Mouse (Mus musculus): ENCODE measurements at regions not wholly inside any gene's neighbourhood (a gene's known extent, or its start where the extent isn't known, plus 50 kb on each side); places are given as distances from the start of the nearest gene placed in this dataset.

- H3K4me1 ChIP-seq (ENCODE audit: control insufficient read depth, insufficient read depth, low read depth, low read length), result no peaks in the 10 kb centered on the region
- 64% methylated on average over 9 of the region's 9 CpGs for WGBS
- ATAC-seq, result no peak
- no peaks in the 10 kb centered on the region for H3K36me3 ChIP-seq (ENCODE audit: control insufficient read depth, insufficient read depth, low read length)
- H3K4me3 ChIP-seq (ENCODE audit: low read length), result no peak overlapping the region
- H3K27me3 ChIP-seq (replicated peaks; ENCODE audit: control insufficient read depth, insufficient read depth, low read length), result no peaks in the 10 kb centered on the region
- no peaks in the 10 kb centered on the region for H3K9me3 ChIP-seq (ENCODE audit: control insufficient read depth, low read length)
- H3K4me2 ChIP-seq (ENCODE audit: low read length), result no peak overlapping the region
- H3K27ac ChIP-seq (ENCODE audit: low read depth, low read length), result no peak overlapping the region
- no peak overlapping the region for H3K9ac ChIP-seq (ENCODE audit: low read depth, low read length)
Measured at GRCm38 (mm10) chr3:149423491-149423890, 433.1 kb upstream of the Adgrl2 start.

DNA sequence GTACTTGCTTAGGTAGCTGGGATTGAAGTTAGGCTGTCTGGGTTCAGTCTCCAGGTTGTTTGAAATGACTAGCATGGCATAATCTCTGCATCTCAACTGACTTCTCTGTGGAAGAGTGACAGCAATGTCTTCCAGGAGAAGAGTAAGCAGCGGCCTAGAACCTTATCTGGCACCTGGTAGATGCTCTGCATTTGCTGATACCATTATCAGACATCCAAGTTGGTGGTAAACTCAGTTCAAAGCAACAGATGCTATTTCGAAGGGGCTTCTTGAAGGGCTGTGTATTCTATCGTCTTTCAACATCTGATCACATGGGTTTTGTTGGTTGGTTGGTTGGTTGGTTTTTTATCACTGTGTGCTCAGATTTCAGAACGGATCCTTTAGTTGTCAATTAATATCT is 424.7 kb upstream of the Adgrl2 start:
- no peaks in the 10 kb centered on the region for H3K4me1 ChIP-seq (ENCODE audit: control insufficient read depth, insufficient read depth, low read depth, low read length)
- H3K4me3 ChIP-seq (ENCODE audit: low read length), result no peak overlapping the region
- no peaks in the 10 kb centered on the region for H3K27me3 ChIP-seq (replicated peaks; ENCODE audit: control insufficient read depth, insufficient read depth, low read length)
- H3K4me2 ChIP-seq (ENCODE audit: low read length), result no peak overlapping the region
- no peak overlapping the region for H3K27ac ChIP-seq (ENCODE audit: low read depth, low read length)
- no peaks in the 10 kb centered on the region for H3K36me3 ChIP-seq (ENCODE audit: control insufficient read depth, insufficient read depth, low read length)
- WGBS, result 95% methylated on average over 4 of the region's 4 CpGs
- no peak for ATAC-seq
- H3K9ac ChIP-seq (ENCODE audit: low read depth, low read length), result no peak overlapping the region
- H3K9me3 ChIP-seq (ENCODE audit: control insufficient read depth, low read length), result no peaks in the 10 kb centered on the region

- H3K4me3 ChIP-seq (ENCODE audit: low read length), result no peak overlapping the region
- no peak overlapping the region for H3K9ac ChIP-seq (ENCODE audit: low read depth, low read length)
- no peaks in the 10 kb centered on the region for H3K36me3 ChIP-seq (ENCODE audit: control insufficient read depth, insufficient read depth, low read length)
- no peak overlapping the region for H3K27ac ChIP-seq (ENCODE audit: low read depth, low read length)
- no peak for ATAC-seq
- H3K27me3 ChIP-seq (replicated peaks; ENCODE audit: control insufficient read depth, insufficient read depth, low read length), result no peaks in the 10 kb centered on the region
- no peaks in the 10 kb centered on the region for H3K4me1 ChIP-seq (ENCODE audit: control insufficient read depth, insufficient read depth, low read depth, low read length)
- no peak overlapping the region for H3K4me2 ChIP-seq (ENCODE audit: low read length)
- 61% methylated on average over 4 of the region's 4 CpGs for whole genome bisulfite sequencing
- no peaks in the 10 kb centered on the region for H3K9me3 ChIP-seq (ENCODE audit: control insufficient read depth, low read length)
Measured at GRCm38 (mm10) chr3:149413114-149413513, 422.8 kb upstream of the Adgrl2 start.

DNA sequence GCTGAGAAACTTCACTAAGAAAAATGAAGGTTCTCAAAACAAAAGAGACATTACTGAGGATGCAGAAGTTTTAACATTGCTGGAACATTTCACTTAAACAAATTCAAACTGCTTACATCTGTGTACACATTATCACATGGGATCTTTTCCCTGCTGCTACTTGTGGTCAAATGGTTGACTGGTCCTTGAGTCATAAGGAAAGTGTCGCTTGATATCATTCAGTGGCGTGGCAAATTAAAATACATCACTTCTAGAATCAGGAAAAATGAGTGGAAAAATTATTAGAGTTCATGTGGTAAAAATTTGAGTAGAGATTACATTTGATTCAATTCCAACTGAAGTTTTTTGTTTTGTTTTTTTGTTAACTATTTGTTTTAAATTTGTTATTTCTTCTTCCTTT is 420.2 kb upstream of the Adgrl2 start:
- Histone ChIP-seq H3K36me3 (ENCODE audit: control insufficient read depth, insufficient read depth, low read length) (no peaks in the 10 kb centered on the region), H3K4me2 (ENCODE audit: low read length) (no peak overlapping the region), H3K4me1 (ENCODE audit: control insufficient read depth, insufficient read depth, low read depth, low read length) (no peaks in the 10 kb centered on the region), H3K27ac (ENCODE audit: low read depth, low read length) (no peak overlapping the region), H3K9ac (ENCODE audit: low read depth, low read length) (no peak overlapping the region), H3K27me3 (replicated peaks; ENCODE audit: control insufficient read depth, insufficient read depth, low read length) (no peaks in the 10 kb centered on the region), H3K9me3 (ENCODE audit: control insufficient read depth, low read length) (no peaks in the 10 kb centered on the region), H3K4me3 (ENCODE audit: low read length) (no peak overlapping the region)
- no peak for ATAC-seq
- WGBS, result 99% methylated on average over 2 of the region's 2 CpGs

DNA sequence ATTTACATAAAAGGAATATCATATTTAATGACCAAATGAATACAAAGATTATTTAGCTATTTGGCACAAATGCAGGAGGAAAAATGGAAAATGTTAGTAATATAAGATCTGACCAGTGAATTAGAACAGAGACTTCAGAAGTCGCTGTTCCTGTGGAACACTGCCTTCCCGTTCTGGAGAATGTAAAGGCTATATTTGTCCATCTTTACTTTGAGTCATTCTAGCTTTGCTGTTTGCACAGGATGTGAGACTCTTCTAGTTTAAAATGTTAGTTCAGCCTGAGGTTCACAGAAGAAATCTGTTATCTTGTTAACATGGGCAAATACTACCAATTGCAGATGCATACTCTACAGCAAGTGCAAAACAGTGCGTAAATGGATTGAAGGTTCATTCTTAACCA is 418.5 kb upstream of the Adgrl2 start:
- Histone ChIP-seq H3K4me3 (ENCODE audit: low read length) (no peak overlapping the region), H3K27ac (ENCODE audit: low read depth, low read length) (no peak overlapping the region), H3K27me3 (replicated peaks; ENCODE audit: control insufficient read depth, insufficient read depth, low read length) (no peaks in the 10 kb centered on the region), H3K4me2 (ENCODE audit: low read length) (no peak overlapping the region), H3K9me3 (ENCODE audit: control insufficient read depth, low read length) (no peaks in the 10 kb centered on the region), H3K4me1 (ENCODE audit: control insufficient read depth, insufficient read depth, low read depth, low read length) (no peaks in the 10 kb centered on the region), H3K9ac (ENCODE audit: low read depth, low read length) (no peak overlapping the region), H3K36me3 (ENCODE audit: control insufficient read depth, insufficient read depth, low read length) (no peaks in the 10 kb centered on the region)
- 93% methylated on average over 3 of the region's 3 CpGs for WGBS
- no peak for ATAC-seq

DNA sequence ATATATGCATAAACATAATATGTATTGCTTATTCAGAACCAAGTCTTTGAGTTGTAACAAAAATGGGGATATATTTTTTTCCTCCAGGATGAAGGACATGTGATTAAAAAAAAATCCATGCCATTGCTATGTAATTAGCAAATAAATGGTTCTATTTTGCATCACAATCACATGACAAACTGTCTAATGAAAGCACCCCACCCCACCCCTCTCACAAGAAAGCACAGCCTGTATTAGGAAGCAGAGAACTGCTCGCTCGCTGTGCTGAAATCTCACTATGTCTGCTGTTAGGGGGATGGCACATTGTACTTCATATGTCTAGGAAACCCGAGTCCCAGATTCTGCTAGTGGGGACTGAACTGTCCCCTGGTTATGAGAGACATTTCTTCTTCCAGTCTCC is 415.5 kb upstream of the Adgrl2 start:
- no peaks in the 10 kb centered on the region for H3K27me3 ChIP-seq (replicated peaks; ENCODE audit: control insufficient read depth, insufficient read depth, low read length)
- H3K9ac ChIP-seq (ENCODE audit: low read depth, low read length), result no peak overlapping the region
- no peak overlapping the region for H3K27ac ChIP-seq (ENCODE audit: low read depth, low read length)
- no peaks in the 10 kb centered on the region for H3K4me1 ChIP-seq (ENCODE audit: control insufficient read depth, insufficient read depth, low read depth, low read length)
- H3K9me3 ChIP-seq (ENCODE audit: control insufficient read depth, low read length), result no peaks in the 10 kb centered on the region
- no peak overlapping the region for H3K4me3 ChIP-seq (ENCODE audit: low read length)
- H3K4me2 ChIP-seq (ENCODE audit: low read length), result no peak overlapping the region
- no peaks in the 10 kb centered on the region for H3K36me3 ChIP-seq (ENCODE audit: control insufficient read depth, insufficient read depth, low read length)
- 46% methylated on average over 3 of the region's 3 CpGs for WGBS
- no peak for ATAC-seq

GRCm38 (mm10) chr3:149404691-149405090 is 414.3 kb upstream of the Adgrl2 start:
- Histone ChIP-seq H3K4me1 (ENCODE audit: control insufficient read depth, insufficient read depth, low read depth, low read length) (no peaks in the 10 kb centered on the region), H3K9ac (ENCODE audit: low read depth, low read length) (no peak overlapping the region), H3K4me3 (ENCODE audit: low read length) (no peak overlapping the region), H3K27me3 (replicated peaks; ENCODE audit: control insufficient read depth, insufficient read depth, low read length) (no peaks in the 10 kb centered on the region), H3K36me3 (ENCODE audit: control insufficient read depth, insufficient read depth, low read length) (no peaks in the 10 kb centered on the region), H3K27ac (ENCODE audit: low read depth, low read length) (no peak overlapping the region), H3K4me2 (ENCODE audit: low read length) (no peak overlapping the region), H3K9me3 (ENCODE audit: control insufficient read depth, low read length) (no peaks in the 10 kb centered on the region)
- 87% methylated on average over 14 of the region's 14 CpGs for WGBS
- no peak for ATAC-seq

DNA sequence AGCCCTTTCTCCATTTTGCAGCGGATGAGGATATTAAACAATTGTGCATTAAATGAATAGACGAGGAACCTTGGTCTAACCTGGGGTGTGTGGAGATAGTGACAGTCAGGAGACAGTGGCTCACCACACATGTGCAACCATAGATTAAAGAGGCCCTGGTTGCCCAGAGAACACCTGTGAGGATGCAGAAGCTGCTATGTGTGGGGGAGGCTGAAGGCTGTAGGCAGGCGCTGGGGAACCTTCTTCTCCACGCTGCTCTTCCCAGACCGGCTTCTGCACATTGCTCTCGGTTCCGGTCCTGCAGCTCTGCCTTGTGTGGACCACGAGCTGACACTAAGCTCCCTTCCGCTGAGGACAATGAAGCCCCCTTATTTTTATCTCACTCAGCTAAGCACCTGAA is 412.1 kb upstream of the Adgrl2 start:
- Histone ChIP-seq H3K27me3 (replicated peaks; ENCODE audit: control insufficient read depth, insufficient read depth, low read length) (no peaks in the 10 kb centered on the region), H3K9me3 (ENCODE audit: control insufficient read depth, low read length) (no peaks in the 10 kb centered on the region), H3K27ac (ENCODE audit: low read depth, low read length) (no peak overlapping the region), H3K4me3 (ENCODE audit: low read length) (no peak overlapping the region), H3K9ac (ENCODE audit: low read depth, low read length) (no peak overlapping the region), H3K4me2 (ENCODE audit: low read length) (no peak overlapping the region), H3K4me1 (ENCODE audit: control insufficient read depth, insufficient read depth, low read depth, low read length) (no peaks in the 10 kb centered on the region), H3K36me3 (ENCODE audit: control insufficient read depth, insufficient read depth, low read length) (no peaks in the 10 kb centered on the region)
- WGBS, result 80% methylated on average over 9 of the region's 9 CpGs
- no peak for ATAC-seq

DNA sequence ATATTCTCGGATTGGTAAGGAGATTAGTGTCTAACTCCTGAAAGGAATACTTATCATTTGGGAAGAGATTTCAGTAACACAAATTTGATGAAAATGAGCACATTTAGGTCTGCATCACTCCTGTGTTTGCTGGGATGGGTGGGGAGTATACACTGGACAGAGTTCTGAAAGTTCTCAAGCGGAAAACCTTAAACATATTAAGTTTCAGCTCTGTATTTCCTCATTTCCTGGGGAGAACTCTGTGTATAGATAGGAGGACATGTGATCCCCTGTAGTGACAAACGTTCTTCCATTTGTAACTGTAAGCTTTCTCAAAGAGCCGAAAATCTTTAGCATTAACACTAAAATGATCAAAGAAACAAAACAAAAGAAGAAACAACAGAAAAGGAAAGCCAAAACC is 404.7 kb upstream of the Adgrl2 start:
- 69% methylated on average over 4 of the region's 4 CpGs for WGBS
- no peaks in the 10 kb centered on the region for H3K36me3 ChIP-seq (ENCODE audit: control insufficient read depth, insufficient read depth, low read length)

More for the DNA sequence above, 404.7 kb upstream of the Adgrl2 start:
- H3K4me1 ChIP-seq (ENCODE audit: control insufficient read depth, insufficient read depth, low read depth, low read length), result no peaks in the 10 kb centered on the region
- H3K4me2 ChIP-seq (ENCODE audit: low read length), result no peak overlapping the region
- ATAC-seq, result no peak
- no peaks in the 10 kb centered on the region for H3K27me3 ChIP-seq (replicated peaks; ENCODE audit: control insufficient read depth, insufficient read depth, low read length)
- no peak overlapping the region for H3K4me3 ChIP-seq (ENCODE audit: low read length)
- no peaks in the 10 kb centered on the region for H3K9me3 ChIP-seq (ENCODE audit: control insufficient read depth, low read length)
- no peak overlapping the region for H3K27ac ChIP-seq (ENCODE audit: low read depth, low read length)
- H3K9ac ChIP-seq (ENCODE audit: low read depth, low read length), result no peak overlapping the region
